Mouse (Mus musculus): ENCODE data around the gene Xpnpep2.

Xpnpep2 gene

GRCm38 (mm10) chrX:48108394-48109315 is at the start of gene Xpnpep2:
TSS of gene Xpnpep2 (plus strand) at chrX:48108725.
- WGBS: 67% methylated on average over 6 of the region's 6 CpGs

- 47% methylated on average over 4 of the region's 4 CpGs for WGBS
Observed at GRCm38 (mm10) chrX:48062481-48062880, 46.0 kb upstream of the Xpnpep2 start.

- WGBS: 57% methylated on average over 5 of the region's 5 CpGs
Observed at GRCm38 (mm10) chrX:48064166-48064853, 44.2 kb upstream of the Xpnpep2 start.

GRCm38 (mm10) chrX:48066891-48067290 is 41.6 kb upstream of the Xpnpep2 start:
- 77% methylated on average over 3 of the region's 3 CpGs for WGBS

- 56% methylated on average over 3 of the region's 3 CpGs for WGBS
Observed at GRCm38 (mm10) chrX:48071961-48072360, 36.6 kb upstream of the Xpnpep2 start.

- WGBS: 71% methylated on average over 5 of the region's 5 CpGs
Observed at GRCm38 (mm10) chrX:48072401-48072800, 36.1 kb upstream of the Xpnpep2 start.

- 57% methylated on average over 3 of the region's 3 CpGs for WGBS
Observed at GRCm38 (mm10) chrX:48074691-48075090, 33.8 kb upstream of the Xpnpep2 start.

- WGBS: 55% methylated on average over 4 of the region's 4 CpGs
Observed at GRCm38 (mm10) chrX:48076806-48077425, 31.6 kb upstream of the Xpnpep2 start.

- WGBS: 46% methylated on average over 5 of the region's 5 CpGs
Observed at GRCm38 (mm10) chrX:48082364-48082763, 26.2 kb upstream of the Xpnpep2 start.

- 36% methylated on average over 10 of the region's 10 CpGs for WGBS
Observed at GRCm38 (mm10) chrX:48092129-48092528, 16.4 kb upstream of the Xpnpep2 start.

GRCm38 (mm10) chrX:48093555-48093954 is 15.0 kb upstream of the Xpnpep2 start:
- 70% methylated on average over 3 of the region's 3 CpGs for WGBS

- WGBS: 78% methylated on average over 4 of the region's 4 CpGs
Observed at GRCm38 (mm10) chrX:48094658-48095057, 13.9 kb upstream of the Xpnpep2 start.

- WGBS: 84% methylated on average over 8 of the region's 8 CpGs
Observed at GRCm38 (mm10) chrX:48096580-48096979, 11.9 kb upstream of the Xpnpep2 start.

- 43% methylated on average over 9 of the region's 9 CpGs for WGBS
Observed at GRCm38 (mm10) chrX:48098470-48099129, 9.9 kb upstream of the Xpnpep2 start.

GRCm38 (mm10) chrX:48099871-48100270 is 8.7 kb upstream of the Xpnpep2 start:
- 44% methylated on average over 1 of the region's 1 CpGs for WGBS

GRCm38 (mm10) chrX:48103256-48103655 is 5.3 kb upstream of the Xpnpep2 start:
- 92% methylated on average over 3 of the region's 3 CpGs for WGBS

GRCm38 (mm10) chrX:48104736-48105441 is 3.6 kb upstream of the Xpnpep2 start:
- 56% methylated on average over 7 of the region's 7 CpGs for WGBS

GRCm38 (mm10) chrX:48106226-48106625 is 2.3 kb upstream of the Xpnpep2 start:
- 79% methylated on average over 3 of the region's 3 CpGs for WGBS

- WGBS: 77% methylated on average over 3 of the region's 3 CpGs
Observed at GRCm38 (mm10) chrX:48109316-48109655, 761 bp downstream of the Xpnpep2 start.

- 21% methylated on average over 17 of the region's 17 CpGs for WGBS
Observed at GRCm38 (mm10) chrX:48124132-48125071, 15.9 kb downstream of the Xpnpep2 start.
